Mouse (Mus musculus) spleen, embryonic (tissue): ENCODE results near the gene Vmn1r32.

Experiments used
- CTCF ChIA-PET: fragments of 350-600 bp; sonication (Branson Sonifier 250); formaldehyde crosslinking; loops from one replicate; lab custom pipeline; 2022; lab: Charles Lee

The Vmn1r32 gene

DNA sequence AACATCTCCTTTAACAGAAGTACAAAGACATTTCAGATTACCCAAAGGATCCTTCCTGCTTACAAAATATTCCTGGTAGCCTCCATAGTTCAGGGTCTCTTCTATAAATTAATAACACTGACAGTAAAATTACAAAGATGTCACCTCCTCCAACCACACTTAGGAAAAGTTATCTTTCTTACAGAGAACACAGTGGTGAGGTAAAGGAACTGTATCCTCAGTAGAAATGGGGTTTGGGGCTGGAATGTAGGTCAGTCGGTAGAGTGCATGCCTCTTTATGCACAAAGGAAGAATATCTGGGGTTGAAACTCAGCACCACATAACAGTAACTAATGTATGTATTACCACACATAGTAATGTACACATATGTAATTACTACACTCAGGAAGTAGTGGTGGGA, at the start of gene Vmn1r32:
Gene Vmn1r32 (minus strand): TSS at position 101 of the 400 bp plus-strand sequence.
- CTCF ChIA-PET: no interaction called here

DNA sequence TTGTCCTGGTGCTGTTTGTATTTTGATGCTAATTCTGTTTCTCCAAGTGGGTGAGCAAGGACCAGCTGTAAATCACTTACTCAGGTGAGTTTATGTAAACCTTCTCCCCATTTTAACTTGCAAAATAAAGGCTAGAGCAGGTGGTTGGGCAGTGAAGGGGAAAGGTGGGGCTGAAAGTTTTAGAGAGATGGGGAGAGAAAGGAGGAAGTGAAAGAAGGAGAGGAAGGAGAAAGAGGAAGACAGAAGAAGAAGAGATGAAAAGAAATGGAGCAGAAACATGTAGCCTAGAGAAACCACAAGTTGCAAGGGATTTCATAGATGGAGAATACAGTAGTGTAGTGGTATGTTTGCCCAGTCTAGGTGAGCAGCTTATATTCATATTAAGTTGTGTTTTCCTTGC, 35.9 kb upstream of the Vmn1r32 start:
- CTCF ChIA-PET: no interaction called here

DNA sequence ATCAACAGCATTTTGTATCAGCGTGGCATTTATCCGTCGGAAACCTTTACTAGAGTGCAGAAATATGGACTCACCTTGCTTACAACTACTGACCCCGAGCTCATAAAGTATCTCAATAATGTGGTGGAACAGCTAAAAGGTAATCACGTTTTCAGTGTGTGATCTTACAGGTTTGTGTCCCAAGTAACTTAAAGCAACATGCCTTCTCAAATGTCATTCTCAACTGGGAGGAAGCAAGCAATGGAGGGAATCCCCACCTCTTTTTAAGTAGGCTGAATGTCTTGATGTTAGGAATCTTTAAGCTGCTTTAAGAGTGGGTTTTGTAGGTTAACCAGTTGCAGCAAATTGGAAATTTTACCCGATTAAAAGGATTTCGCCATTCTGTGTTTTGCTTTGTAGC, 23.9 kb downstream of the Vmn1r32 start:
- CTCF ChIA-PET: no interaction called here

DNA sequence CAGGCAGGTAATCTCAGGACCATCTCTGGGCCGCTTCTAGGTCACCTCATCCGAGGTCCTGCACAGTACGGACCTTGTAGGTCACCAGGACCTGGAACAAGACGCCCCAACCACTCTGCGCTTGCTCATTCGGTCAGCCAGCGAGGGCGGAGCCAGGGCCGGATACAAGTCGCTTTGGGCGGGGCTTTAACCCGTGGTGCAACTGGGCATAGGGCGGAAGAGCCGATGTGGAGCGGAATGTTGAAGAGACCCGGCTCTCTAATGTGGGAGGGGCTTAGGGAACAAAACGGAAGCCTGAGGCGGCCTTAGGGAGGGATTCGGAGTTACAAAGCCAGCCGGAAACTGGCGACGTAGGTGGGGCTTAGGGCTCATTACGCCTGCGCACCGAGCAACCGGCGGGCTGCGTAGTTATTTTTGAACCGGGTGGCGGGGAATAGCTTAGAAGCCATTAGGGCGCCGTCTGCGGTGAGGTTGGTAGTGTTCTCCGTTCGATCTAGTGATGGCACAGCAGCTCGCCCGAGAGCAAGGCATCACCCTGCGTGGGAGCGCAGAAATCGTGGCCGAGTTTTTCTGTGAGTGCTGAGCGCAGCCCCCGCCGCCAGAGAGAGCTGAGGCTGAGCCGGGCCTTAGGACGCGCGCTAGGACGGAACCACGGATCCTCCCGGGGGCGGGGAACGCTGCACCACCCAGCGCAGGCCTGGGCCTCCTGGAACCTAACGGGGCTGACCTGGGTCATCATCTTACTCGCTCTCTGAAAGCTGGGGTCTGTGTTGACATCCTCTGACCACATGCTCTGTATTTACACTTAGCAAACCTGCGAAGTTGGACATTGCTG, 24.7 kb downstream of the Vmn1r32 start, which contains the start of gene Mad2l1:
Gene Mad2l1 (plus strand): TSS at position 363 of the 835 bp plus-strand sequence.
- CTCF ChIA-PET: interaction anchor here (0.5 to 0.7 kb wide), 4 partner anchors 65 to 590 kb away, joined by 3 to 11 read pairs (median 9); no protein-coding TSS in a partner anchor

DNA sequence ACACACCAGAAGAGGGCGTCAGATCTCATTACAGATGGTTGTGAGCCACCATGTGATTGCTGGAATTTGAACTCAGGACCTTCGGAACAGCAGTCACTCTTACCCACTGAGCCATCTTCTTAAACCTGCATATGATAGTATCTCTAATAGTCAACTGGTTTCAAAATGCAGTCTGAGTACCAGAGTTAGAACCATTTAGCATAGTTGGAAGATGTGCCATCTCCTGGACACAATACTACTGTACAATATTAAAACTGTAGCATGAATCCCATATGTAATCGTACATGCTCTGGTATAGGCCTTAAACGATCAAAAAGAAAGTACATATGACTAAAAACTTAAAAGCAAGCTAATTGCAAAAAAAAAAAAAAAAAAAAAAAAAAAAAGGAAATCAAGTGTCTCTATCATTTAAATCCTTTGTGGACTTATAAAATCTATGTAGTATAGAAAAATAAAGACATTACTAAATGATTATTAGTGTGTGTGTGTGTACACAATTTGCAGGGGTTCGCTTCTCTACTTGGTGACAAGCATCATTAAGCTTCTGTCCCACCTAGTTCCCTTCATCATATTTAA, 25.4 kb downstream of the Vmn1r32 start:
- CTCF ChIA-PET: interaction anchor here (0.5 to 0.9 kb wide), 5 partner anchors 64 to 1024 kb away, joined by 3 to 11 read pairs (median 9); no protein-coding TSS in a partner anchor

DNA sequence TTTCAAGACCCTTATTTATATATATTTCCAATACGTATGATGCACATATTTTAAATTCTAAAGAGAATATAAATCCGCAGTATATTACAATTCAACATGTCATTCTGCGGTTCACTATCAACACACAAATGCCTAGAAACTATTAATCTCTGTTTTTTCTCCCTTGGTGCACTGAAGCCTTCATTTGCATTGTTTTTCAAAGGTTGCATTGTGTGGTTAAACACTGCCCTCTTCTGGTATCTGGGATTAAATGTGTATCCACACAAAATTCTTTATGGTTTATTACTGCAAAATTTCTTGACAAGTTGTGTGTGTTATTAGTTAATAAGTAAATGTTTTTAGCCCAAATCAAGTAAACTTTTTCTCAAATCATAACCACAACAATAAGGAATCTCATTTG, 26.7 kb downstream of the Vmn1r32 start:
- CTCF ChIA-PET: no interaction called here

DNA sequence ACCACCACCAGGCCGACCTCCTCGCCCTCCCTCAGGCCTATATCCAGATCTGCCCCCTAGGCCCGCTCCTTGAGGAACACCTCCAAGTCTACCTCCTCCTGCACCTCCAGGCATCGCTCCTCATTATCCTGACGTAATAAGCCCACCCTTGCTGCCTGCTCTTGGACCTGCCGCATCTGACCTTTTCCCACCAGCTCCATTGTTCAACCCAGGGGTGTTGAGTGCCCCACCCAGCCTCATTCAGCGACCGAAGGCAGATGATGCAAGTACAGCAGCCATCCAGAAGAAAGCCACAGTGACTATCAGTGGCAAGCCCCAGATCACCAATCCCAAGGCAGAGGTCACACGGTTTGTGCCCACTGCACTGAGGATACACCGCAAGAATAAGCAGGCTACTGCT, 31.5 kb downstream of the Vmn1r32 start:
- CTCF ChIA-PET: interaction anchor here (1.4 kb wide), 1 partner anchor 15 kb away, joined by 3 read pairs; no protein-coding TSS in a partner anchor

DNA sequence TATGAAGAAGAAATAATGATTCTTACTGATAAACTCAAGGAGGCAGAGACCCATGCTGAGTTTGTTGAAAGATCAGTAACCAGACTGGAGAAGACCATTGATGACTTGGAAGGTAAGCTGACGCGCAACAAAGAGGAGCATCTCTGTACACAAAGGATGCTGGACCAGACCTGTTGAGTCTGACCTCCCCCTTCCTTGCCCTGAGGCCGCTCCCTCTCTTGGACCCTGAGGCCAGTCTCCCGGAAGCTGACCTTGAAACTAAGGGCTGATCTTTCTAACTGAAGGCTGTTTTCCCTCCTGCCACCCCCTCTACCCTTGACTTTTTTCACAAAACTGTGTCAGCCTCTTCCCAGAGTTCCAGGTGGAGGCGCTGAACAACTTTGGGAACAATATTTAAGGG, 43.5 kb downstream of the Vmn1r32 start:
- CTCF ChIA-PET: no interaction called here
